Mouse (Mus musculus): ENCODE data around the gene Lpp.

The Lpp gene

DNA sequence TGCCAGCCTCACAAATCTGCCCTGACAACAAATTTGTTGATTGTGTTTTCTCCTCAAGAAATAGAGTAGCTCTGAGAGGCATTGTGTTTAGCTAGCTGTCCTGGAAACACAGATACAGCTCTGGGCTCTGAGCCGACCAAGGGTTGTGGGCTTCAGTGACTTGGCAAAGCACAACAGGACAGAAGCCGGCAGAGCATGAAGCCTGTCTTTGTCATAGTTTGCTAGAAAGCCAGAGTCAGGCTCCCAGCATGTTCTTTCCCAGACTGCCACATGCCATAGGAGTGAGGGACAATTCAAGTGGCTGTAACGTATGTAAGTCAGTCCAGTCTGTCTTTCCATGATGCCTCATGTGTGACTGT, 521.1 kb downstream of the Lpp start:
- in situ Hi-C loops (cut with MboI): no loop called here

GRCm38 (mm10) chr16:24915470-24915869, 522.2 kb downstream of the Lpp start:
- in situ Hi-C loops (cut with MboI): no loop called here

DNA sequence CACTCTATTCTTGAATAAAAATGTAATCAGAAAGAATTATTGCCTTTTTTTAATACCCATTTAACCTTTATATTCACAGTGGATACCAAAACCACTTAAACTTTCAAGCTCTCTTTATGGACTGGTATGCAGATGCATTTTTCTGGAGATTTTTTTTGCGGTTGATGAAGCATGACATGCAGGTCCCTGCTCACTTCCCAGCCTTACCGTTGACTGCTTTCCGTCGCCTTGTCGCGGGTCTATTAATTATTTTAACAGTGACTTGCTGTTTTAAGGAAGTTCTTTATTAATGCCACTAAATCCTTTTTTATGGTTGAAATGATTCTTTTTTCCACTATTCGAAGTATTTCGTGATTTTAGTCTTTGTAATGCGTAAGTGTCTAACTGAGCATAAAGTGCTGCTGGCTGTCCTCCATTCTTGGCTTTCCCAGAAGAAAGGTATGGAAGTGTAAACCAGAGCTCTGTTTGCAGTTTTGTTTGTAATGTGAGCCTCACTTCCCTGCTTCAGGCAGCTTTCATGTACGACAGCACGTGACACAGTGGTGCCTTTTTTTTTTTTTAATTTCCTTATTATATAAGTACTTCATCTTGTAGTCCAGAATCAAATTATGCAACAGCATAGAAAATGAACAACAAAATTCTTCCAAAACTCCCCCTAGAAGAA, 526.2 kb downstream of the Lpp start:
- in situ Hi-C loops (cut with MboI): no loop called here

DNA sequence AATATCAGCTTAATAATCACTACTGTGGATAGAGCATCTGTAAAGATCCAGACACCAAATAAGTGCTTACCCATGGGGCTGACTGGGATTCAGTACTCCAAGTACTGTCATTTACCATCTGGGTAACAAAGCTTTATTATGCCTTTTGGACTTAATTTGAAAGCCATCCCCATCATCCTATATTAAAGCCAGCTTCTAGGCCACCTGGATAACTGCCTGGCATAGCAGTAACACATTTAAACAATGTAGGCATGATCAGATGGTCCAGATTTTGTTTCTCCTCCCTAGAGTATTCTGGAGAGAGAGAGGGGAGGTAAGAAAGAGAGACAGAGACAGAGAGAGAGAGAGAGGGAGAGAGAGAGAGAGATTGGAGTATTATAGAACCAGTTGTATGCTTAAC, 536.8 kb downstream of the Lpp start:
- in situ Hi-C loops (cut with MboI): no loop called here

- in situ Hi-C loops (cut with MboI): no loop called here
Observed at GRCm38 (mm10) chr16:24930621-24931020, 537.3 kb downstream of the Lpp start.

DNA sequence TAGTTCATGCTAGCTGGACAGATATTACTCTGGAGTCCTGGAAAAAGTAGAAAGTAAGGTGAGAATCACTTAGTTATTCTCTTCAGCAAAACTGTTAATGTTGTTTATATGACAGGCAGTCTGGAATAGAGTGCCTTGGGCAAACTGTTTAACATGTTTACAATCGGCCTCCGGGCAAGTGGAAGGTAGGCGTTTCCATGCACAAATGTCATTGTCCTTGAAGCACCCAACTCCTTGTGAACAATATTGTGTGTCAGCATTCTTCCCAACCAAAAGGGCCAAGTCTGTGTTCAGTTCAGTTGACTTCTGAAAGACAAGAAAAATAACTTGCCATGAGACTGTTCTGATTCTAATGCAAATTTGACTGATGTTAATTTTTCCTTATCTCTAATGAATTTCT, 539.5 kb downstream of the Lpp start:
- in situ Hi-C loops (cut with MboI): no loop called here

DNA sequence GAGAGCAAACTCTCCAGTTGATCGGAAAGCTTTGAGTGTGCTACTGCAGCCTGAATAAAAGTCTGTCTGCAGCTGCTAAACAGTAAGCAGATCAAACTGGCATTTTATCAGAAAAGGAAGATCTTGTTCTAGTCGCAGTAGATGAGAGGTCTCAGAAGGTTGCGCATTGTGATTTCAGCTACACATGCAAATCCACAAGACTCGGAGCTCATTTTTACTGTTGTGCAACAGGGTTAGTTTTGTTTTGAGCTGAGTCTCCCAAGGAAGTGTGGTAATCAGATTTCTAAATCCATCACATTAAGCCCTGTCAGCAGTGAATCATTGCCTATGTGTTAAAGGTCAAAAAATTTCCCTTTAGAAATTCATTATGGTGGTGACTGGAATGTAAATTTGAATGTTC, 540.4 kb downstream of the Lpp start:
- in situ Hi-C loops (cut with MboI): no loop called here

DNA sequence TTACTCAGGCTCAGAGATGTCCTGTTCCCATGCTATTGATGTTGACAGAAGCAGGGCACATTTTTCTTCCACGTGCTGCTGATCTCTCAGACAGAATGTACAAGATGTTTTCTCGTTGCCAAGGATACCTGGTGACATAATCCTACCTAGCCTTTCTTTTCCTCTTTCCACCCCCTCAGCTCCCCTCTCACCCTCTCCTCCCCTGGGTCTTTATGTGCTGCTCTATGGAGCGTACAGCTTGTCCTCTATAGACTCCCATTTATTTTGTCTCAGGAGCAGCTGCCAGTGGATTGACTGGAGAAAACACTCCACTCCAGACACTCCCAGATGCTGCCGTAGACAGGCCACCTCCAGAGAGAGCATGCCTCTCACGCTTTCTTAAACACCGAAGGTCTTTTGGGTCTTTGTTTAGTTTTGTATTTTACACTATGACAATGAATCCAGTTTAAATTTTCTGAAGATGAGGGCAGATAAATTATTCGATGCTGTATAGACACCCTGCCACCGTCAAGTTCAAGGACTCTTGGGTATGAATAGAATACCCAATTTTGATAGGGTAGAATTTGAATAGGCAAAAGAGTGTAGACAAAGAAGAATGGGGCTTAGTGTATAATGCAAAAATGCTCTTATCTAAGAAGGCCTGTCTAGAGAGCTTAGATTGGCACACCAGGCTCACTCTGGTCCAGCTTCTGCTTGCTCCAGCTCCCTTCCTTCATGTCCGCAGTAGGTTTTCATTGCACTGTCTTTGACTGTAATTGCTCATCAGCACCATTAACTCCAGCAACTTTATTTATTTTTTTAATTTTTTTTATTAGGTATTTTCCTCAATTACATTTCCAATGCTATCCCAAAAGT, 548.2 kb downstream of the Lpp start:
- in situ Hi-C loops (cut with MboI): no loop called here

DNA sequence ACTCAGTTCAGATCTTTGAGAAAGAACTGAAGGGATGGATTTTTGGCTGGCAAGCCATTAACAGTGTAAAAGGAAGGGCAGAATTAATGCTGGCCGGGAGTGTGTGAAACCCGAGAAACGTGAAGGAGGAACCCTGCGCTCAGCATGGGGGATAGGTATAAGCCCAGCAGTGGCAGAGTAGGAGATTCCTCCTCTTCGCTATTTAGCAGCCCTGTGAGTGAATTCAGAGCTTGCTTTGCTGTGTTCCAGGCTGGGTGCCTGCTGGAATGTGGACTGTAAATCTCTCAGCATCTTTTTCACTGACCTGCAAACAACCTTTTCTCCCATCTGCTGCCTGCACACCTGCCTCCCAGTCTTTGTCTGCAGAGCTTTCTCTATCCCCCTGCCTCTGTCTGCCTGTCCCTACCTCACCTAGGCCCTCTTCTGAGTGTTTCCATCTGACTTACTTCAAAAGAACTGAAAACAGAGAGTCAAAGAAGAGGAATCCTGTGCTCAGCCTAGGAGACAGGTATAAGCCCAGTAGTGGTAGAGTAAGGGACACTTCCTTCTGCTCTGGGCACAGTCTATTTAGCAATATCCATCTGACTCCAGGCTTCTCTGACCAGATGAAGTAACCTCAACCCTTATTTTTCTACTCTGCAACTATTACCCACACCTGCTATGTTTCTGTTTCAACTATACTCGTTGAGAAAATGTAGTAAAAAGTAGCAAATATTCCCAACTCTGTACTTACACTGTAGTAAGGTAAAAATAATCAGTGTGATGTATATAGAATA, 550.4 kb downstream of the Lpp start:
- in situ Hi-C loops (cut with MboI): no loop called here

- in situ Hi-C loops (cut with MboI): no loop called here
Observed at GRCm38 (mm10) chr16:24946356-24946755, 553.0 kb downstream of the Lpp start.

DNA sequence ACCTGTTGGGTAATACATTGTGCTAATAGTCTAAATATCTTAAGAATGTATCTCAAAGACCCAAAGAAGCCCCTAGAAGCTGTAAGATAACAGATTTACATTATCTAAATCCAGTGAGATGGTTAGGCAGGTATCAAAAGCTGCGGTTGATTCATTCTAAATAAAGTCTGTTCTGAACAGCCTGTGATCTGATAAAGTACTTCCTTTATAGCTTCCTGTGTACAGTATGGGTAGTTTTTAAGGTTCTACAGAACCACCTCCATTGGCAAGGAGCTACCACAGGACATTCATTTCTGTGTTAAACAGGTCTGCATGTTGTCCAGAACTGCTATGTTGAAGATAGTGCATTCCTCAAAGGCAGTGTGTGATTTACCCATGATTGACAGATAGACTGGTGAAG, 554.2 kb downstream of the Lpp start:
- in situ Hi-C loops (cut with MboI): no loop called here

DNA sequence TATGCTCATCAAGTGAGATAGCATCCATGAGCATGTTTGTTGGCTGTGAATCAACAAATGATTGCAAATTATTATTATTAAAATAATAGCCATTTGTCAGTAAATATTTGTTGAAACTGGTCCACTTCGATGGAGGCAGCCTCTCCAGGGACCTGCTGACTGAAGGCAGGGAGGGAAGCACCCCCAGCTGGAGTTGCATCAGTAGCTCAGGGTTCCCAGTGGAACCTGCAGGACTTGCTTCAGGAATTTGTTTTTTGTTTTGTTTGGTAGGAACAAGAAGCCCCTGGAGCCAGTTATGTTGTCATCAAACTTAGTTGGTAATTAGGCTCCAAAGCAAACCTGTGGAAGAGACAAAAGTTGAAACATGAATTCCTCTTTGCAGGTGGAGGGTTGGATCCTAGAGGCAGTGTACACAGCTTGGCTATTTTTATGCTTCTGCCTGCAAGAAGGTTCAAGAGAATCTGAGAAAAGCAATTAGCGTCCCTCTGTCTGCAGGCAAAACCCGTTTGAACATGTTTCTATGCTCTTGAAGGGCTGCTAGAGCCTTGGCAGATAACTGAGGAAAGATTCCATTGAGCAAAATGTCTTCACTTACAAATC, 554.9 kb downstream of the Lpp start:
- in situ Hi-C loops (cut with MboI): no loop called here

GRCm38 (mm10) chr16:24949265-24949664, 556.0 kb downstream of the Lpp start:
- in situ Hi-C loops (cut with MboI): no loop called here

- in situ Hi-C loops (cut with MboI): no loop called here
Observed at GRCm38 (mm10) chr16:24950112-24950743, 556.9 kb downstream of the Lpp start.

DNA sequence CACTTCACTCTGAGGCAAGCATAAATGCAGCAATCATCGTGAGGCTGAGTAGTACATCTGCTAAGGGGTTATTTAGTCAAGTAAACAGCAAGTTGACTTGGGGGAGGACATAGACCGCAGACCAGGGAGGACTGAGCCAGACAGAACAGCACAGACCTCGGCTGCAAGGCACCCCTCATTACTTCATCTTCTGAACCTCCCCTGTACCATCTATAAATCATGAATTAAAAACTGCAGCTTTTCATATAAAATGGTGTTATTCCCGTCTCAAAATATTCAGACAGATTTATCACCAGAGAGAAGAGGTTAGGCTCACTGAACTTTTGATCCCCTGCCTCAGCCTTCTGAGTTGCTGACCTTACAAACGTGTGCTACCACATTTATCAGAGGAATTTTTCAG, 558.6 kb downstream of the Lpp start:
- in situ Hi-C loops (cut with MboI): no loop called here

- in situ Hi-C loops (cut with MboI): no loop called here
Observed at GRCm38 (mm10) chr16:24955054-24955453, 561.7 kb downstream of the Lpp start.

- in situ Hi-C loops (cut with MboI): no loop called here
Observed at GRCm38 (mm10) chr16:24958661-24959060, 565.4 kb downstream of the Lpp start.

- in situ Hi-C loops (cut with MboI): no loop called here
Observed at GRCm38 (mm10) chr16:24960901-24961806, 567.8 kb downstream of the Lpp start.

- in situ Hi-C loops (cut with MboI): no loop called here
Observed at GRCm38 (mm10) chr16:24964311-24964710, 571.0 kb downstream of the Lpp start.

DNA sequence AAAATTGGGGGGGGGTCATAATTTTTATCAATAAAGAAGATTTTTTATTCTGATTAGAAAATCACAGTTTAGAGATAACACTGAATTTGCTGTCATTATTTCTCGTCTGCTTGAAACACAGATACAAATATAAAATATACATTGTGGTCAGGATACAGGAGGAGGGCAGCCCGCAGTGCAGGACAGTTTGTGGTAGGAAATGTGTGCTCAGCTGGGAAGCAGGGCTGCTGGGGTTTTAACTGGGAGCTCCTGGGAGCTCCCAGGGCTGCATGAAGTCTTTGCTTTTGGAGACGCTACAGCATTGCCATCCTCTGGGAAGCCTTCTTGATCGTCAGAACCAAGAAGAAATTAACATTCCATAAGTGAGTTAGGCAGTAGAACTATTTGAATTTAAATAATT, 571.8 kb downstream of the Lpp start:
- in situ Hi-C loops (cut with MboI): no loop called here

GRCm38 (mm10) chr16:24966460-24966859, 573.2 kb downstream of the Lpp start:
- in situ Hi-C loops (cut with MboI): no loop called here

All from mature B cell (primary cell).